Mouse (Mus musculus) limb, embryonic 10.5 days (tissue): ENCODE results near the gene Ankrd2. TPM values are rescaled to one million over a fixed set of nuclear protein-coding genes. Genes with fewer than 3 reads are reported as not detected.

Experiments
- DNase-seq: peaks from one replicate; pipeline ENCODE4 v3.0.0-alpha.2; 2017; ENCODE audit warnings: low spot score
- H3K27ac ChIP-seq: fragments of 300-500 bp; sonication (generic); 2 replicates; pipeline ENCODE4 v1.5.1; 2016; ENCODE audit warnings: mild to moderate bottlenecking
- H3K27me3 ChIP-seq: fragments of 300-500 bp; sonication (generic); 2 replicates; pipeline ENCODE4 v1.6.1; 2016; ENCODE audit warnings: low read depth, mild to moderate bottlenecking; ENCODE audit not compliant: poor library complexity, severe bottlenecking
- H3K36me3 ChIP-seq: fragments of 300-500 bp; sonication (generic); 2 replicates; pipeline ENCODE4 v1.6.1; 2016; ENCODE audit warnings: mild to moderate bottlenecking, moderate library complexity
- H3K4me1 ChIP-seq: fragments of 300-500 bp; sonication (generic); 2 replicates; pipeline ENCODE4 v1.6.1; 2016
- H3K4me3 ChIP-seq: fragments of 300-500 bp; sonication (generic); 2 replicates; pipeline ENCODE4 v1.5.1; 2016; ENCODE audit warnings: mild to moderate bottlenecking, moderate library complexity
- H3K9me3 ChIP-seq: fragments of 300-500 bp; sonication (generic); replicated peaks from 2 replicates; pipeline ENCODE4 v1.6.1; 2016; ENCODE audit warnings: mild to moderate bottlenecking
- WGBS: fragments of 180-500 bp; shearing (Covaris S2); methylation state at CpG from one replicate; pipeline ENCODE4 v1.1.7; 2016; 5-methylcytosine and 5-hydroxymethylcytosine counted together
- polyA plus RNA-seq: library from polyadenylated mRNA; unstranded; fragments of >200 nt; fragmentation: Nextera tagmentation; extraction: Ambion mirVana; gene quantifications from 2 replicates; pipeline ENCODE4 v1.2.1, GENCODE M21; 2016

The Ankrd2 gene
- not detected in 2 replicates for polyA plus RNA-seq

DNA sequence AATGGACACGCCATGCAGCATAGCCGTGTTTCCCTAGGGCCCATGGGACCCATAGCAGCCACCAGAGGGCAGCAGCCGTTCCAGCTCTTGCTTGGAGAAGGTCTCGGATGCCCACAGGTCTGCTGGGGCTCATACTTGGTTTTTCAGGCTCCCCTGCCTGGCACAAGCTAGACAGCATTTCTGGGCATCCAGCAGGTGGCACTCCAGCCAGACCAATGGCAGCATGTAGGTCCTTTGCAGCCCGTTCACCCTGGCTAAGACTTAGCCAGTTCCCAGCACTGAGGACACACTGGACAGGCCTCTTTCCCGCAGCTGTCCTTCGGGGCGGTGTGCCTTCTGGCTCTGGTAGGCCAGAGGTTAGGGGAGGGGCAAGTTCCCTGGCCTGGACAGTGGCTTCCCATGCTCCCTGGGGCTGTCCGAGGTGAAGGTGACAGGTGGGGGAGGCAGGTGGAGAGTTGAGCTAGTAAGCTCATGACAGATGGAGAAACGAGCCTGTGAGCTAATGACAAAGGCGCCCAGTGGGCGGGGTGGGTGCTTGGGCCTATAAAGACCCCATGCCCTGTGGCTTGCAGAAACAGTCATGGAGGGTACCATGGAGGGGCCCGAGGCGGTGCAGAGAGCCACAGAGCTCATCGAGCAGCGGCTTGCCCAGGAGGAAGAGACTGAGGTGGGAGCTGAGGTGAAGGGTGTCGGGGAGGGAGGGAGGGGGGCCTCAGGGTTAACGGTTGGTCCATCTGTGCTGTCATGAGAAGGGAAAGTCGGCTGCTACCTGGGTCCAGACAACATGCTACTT is at the start of gene Ankrd2:
Ankrd2 (plus strand) TSS at position 545 of the 793 bp plus-strand sequence.
- no peak within 1 kb of the TSS for H3K4me3 ChIP-seq
- peaks cover 15% of the 10 kb centered on the region for H3K27me3 ChIP-seq
- H3K36me3 ChIP-seq: peaks cover 9% of the 10 kb centered on the region
- 68% methylated on average over 19 of the region's 19 CpGs for WGBS
- DNase-seq: peak; percentile 83
- no peaks in the 10 kb centered on the region for H3K9me3 ChIP-seq
- peaks cover 29% of the 10 kb centered on the region for H3K4me1 ChIP-seq
- H3K27ac ChIP-seq: peak within 1 kb of the TSS; percentile 71

- 87% methylated on average over 4 of the region's 4 CpGs for WGBS
- no peak for DNase-seq
- Histone ChIP-seq H3K27me3 (peaks cover 14% of the 10 kb centered on the region), H3K4me3 (no peak overlapping the region), H3K9me3 (no peaks in the 10 kb centered on the region), H3K36me3 (no peaks in the 10 kb centered on the region), H3K4me1 (peaks cover 14% of the 10 kb centered on the region), H3K27ac (no peak overlapping the region)
Observed at GRCm38 (mm10) chr19:41987206-41987605, 48.6 kb upstream of the Ankrd2 start.

DNA sequence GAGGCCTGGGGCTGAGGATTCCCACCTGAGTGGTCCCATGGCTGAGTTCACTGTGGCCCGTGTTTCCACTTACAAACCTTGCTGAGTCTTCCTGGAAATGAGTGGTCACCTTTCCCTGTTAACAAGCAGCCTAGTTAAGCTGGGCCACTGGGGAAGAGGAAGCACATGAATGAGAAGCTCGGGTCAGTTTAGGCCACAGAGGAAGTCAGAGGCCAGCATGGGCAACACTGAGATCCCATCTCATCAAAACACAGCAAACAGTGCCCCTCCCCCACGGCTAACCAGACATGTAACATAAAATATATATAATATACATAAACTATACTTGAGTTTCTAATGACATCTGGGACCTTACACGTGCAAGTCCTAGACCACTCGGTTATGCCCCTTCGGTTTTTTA is 46.0 kb upstream of the Ankrd2 start:
- no peaks in the 10 kb centered on the region for H3K27me3 ChIP-seq
- 83% methylated on average over 6 of the region's 6 CpGs for WGBS
- no peak overlapping the region for H3K27ac ChIP-seq
- H3K36me3 ChIP-seq: no peaks in the 10 kb centered on the region
- peaks cover 8% of the 10 kb centered on the region for H3K4me1 ChIP-seq
- no peaks in the 10 kb centered on the region for H3K9me3 ChIP-seq
- H3K4me3 ChIP-seq: no peak overlapping the region
- no peak for DNase-seq

GRCm38 (mm10) chr19:41991926-41992477 is 43.8 kb upstream of the Ankrd2 start:
- WGBS: 36% methylated on average over 6 of the region's 6 CpGs
- Histone ChIP-seq H3K27me3 (no peaks in the 10 kb centered on the region), H3K9me3 (no peaks in the 10 kb centered on the region), H3K36me3 (no peaks in the 10 kb centered on the region), H3K4me1 (peaks cover 29% of the 10 kb centered on the region), H3K4me3 (no peak overlapping the region), H3K27ac (no peak overlapping the region)
- DNase-seq: no peak

GRCm38 (mm10) chr19:41992971-41993370 is 42.8 kb upstream of the Ankrd2 start:
- no peaks in the 10 kb centered on the region for H3K27me3 ChIP-seq
- 96% methylated on average over 2 of the region's 2 CpGs for WGBS
- no peaks in the 10 kb centered on the region for H3K9me3 ChIP-seq
- no peaks in the 10 kb centered on the region for H3K36me3 ChIP-seq
- no peak overlapping the region for H3K27ac ChIP-seq
- peaks cover 35% of the 10 kb centered on the region for H3K4me1 ChIP-seq
- DNase-seq: no peak
- H3K4me3 ChIP-seq: no peak overlapping the region

GRCm38 (mm10) chr19:41993484-41993883 is 42.3 kb upstream of the Ankrd2 start:
- no peak overlapping the region for H3K27ac ChIP-seq
- H3K4me1 ChIP-seq: peaks cover 37% of the 10 kb centered on the region
- DNase-seq: no peak
- no peaks in the 10 kb centered on the region for H3K9me3 ChIP-seq
- no peaks in the 10 kb centered on the region for H3K27me3 ChIP-seq
- H3K36me3 ChIP-seq: no peaks in the 10 kb centered on the region
- 85% methylated on average over 6 of the region's 6 CpGs for WGBS
- no peak overlapping the region for H3K4me3 ChIP-seq

- Histone ChIP-seq H3K36me3 (no peaks in the 10 kb centered on the region), H3K4me1 (peaks cover 40% of the 10 kb centered on the region), H3K27ac (no peak overlapping the region)
Observed at GRCm38 (mm10) chr19:41994023-41994422, 41.8 kb upstream of the Ankrd2 start.

GRCm38 (mm10) chr19:41995483-41995882 is 40.3 kb upstream of the Ankrd2 start:
- no peaks in the 10 kb centered on the region for H3K36me3 ChIP-seq
- peaks cover 54% of the 10 kb centered on the region for H3K4me1 ChIP-seq
- 66% methylated on average over 1 of the region's 1 CpGs for WGBS
- no peak overlapping the region for H3K4me3 ChIP-seq
- DNase-seq: no peak
- no peaks in the 10 kb centered on the region for H3K9me3 ChIP-seq
- no peaks in the 10 kb centered on the region for H3K27me3 ChIP-seq
- peak overlapping the region; percentile 71 for H3K27ac ChIP-seq

More at GRCm38 (mm10) chr19:41994023-41994422, 41.8 kb upstream of the Ankrd2 start:
- DNase-seq: no peak
- WGBS: 94% methylated on average over 7 of the region's 7 CpGs
- no peaks in the 10 kb centered on the region for H3K27me3 ChIP-seq
- H3K4me3 ChIP-seq: no peak overlapping the region
- no peaks in the 10 kb centered on the region for H3K9me3 ChIP-seq

DNA sequence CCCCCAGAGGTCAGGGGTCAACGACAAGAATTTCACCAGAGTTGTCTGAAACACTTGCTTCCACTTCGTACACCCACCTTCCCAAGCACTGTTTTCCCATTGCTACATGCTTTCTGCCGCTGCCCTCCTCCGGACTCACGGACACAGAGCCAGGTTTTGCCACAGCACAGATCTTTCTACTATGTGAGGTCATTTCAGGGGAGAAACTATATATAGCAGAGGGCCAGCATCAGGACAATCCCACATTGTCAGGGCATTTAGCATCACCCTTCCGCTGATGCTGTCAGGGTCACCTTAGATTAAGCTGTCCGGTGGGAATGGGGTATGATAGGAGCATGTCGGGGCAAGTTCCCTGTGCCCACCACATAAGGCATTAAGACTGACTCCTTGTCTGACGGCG is 38.7 kb upstream of the Ankrd2 start:
- Histone ChIP-seq H3K4me3 (no peak overlapping the region), H3K27ac (no peak overlapping the region), H3K4me1 (peaks cover 66% of the 10 kb centered on the region), H3K27me3 (no peaks in the 10 kb centered on the region), H3K9me3 (no peaks in the 10 kb centered on the region), H3K36me3 (no peaks in the 10 kb centered on the region)
- no peak for DNase-seq
- WGBS: 71% methylated on average over 10 of the region's 10 CpGs

GRCm38 (mm10) chr19:41998770-41999548 is 36.8 kb upstream of the Ankrd2 start:
- DNase-seq: no peak
- Histone ChIP-seq H3K27me3 (no peaks in the 10 kb centered on the region), H3K9me3 (no peaks in the 10 kb centered on the region), H3K36me3 (no peaks in the 10 kb centered on the region), H3K4me1 (peaks cover 62% of the 10 kb centered on the region), H3K4me3 (no peak overlapping the region), H3K27ac (peak overlapping the region; percentile 42)
- 93% methylated on average over 9 of the region's 9 CpGs for WGBS

DNA sequence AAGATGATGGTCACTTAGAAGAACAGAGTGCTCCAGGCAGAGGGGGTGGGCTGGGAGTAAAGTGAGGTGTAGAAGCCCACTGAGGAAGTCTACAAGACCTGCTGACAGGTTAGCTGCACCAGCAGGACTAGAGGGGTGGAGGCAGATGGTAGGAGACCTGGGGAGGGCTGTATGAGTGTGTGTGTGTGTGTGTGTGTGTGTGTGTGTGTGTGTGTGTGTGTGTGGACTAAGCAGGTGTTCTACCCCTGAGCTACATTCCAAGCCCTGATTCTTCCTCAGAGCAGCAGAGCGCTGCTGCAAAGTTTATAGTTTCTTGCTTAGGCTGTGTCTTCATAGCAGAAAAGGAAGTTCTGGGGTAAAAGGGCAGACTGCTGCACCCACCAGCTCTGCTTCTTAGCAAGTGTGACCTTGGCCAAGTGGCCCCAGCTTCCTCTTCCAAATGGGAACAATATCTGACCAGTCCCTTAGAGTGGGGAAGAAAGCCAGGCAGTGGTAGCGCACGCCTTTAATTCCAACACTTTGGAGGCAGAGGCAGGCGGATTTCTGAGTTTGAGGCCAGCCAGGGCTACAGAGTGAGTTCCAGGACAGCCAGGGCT is 36.0 kb upstream of the Ankrd2 start:
- Histone ChIP-seq H3K4me1 (peaks cover 62% of the 10 kb centered on the region), H3K9me3 (no peaks in the 10 kb centered on the region), H3K36me3 (no peaks in the 10 kb centered on the region), H3K27ac (no peak overlapping the region; the same call in 1 of the 2 replicates), H3K27me3 (no peaks in the 10 kb centered on the region), H3K4me3 (no peak overlapping the region)
- DNase-seq: no peak
- WGBS: 81% methylated on average over 4 of the region's 4 CpGs

DNA sequence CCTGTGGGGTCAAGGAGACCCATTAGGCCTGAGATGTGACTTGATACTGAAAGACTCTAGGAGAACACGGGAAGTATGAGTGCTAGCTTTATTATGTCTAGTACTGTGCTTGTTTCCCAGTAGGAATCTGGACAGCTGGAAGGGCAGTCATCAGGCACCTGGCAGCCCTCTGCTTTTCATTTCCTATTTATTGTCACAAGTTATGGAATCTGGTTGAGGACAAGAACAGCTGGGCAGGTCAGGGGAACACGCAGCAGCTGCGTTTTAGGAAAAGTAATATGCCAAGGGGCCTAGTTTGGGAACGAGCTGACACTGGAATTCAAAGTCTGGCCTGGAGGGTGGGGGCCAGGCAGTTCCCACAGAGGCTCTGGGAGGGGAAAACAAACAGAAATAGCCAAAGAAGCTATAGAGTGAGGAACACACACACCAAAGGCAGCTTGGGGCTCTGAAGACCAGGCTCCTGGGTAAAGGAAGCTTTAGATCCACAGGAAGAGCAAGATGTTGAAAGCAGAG is 35.3 kb upstream of the Ankrd2 start:
- DNase-seq: no peak
- Histone ChIP-seq H3K27me3 (no peaks in the 10 kb centered on the region), H3K36me3 (no peaks in the 10 kb centered on the region), H3K9me3 (no peaks in the 10 kb centered on the region), H3K4me3 (no peak overlapping the region), H3K4me1 (peaks cover 55% of the 10 kb centered on the region), H3K27ac (peak overlapping the region; percentile 59; the same call in 1 of the 2 replicates)
- 60% methylated on average over 4 of the region's 4 CpGs for WGBS
